Comparison of ENCODE assay signal across 9 mouse cellular contexts in the genomic region with DNA sequence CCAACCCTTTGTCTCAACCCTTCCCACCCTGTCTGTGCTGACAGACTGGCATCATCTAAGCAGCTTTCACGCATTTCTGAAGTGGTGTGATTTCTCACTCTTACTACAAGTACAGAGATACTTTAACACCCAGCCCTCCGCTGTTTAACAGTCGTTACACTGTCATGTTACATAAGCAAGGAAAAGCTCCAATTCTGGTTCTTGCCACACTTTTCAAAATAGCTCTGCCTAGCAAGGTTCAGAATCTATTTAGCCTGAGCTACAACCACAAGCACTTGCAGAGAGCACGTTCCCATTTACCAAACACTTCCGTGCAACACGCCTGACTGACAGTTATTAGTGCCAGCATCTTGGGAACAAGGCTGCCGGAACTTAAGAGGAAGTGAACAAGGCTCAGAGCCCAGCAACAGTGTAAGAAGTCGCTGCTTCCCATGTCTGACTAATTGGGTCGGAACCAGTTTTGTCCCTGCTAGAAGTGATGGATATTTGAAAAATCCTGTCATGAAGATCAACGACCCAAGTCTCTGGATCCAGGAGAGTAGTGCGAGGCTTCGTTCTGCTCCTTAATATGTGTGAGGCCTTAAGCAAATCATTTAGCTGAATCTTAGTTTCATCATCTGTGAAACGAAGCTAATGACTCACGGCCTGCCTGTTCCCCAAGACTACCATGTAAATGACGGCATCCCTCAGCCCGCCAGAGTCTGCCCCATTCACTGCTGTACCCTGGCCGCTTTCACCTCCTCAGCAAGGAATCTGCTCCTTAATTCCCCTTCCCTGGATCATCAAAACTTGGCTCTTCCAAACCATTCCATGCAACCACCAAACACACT. TPM values are rescaled to one million over a fixed set of nuclear protein-coding genes. Genes with fewer than 3 reads are reported as not detected.
DNase-seq lines count a peak whose midpoint lies in the region; ATAC-seq and TF ChIP-seq lines count a peak whose summit lies in the region.
"Had no signal": no experiment of that assay in that cellular context is flagged by ENCODE, and none has a peak within 500 bp of the region (broad histone marks: within the 10 kb centered on the region; RNA-seq: fewer than 3 reads in every experiment).

No protein-coding gene starts in this region.

- WGBS in heart, adult 2 months, result 57% methylated on average over 17 of the region's 17 CpGs
- WGBS in heart, embryonic 10.5 days, result 71% methylated on average over 17 of the region's 17 CpGs
- 69% methylated on average over 17 of the region's 17 CpGs for WGBS in heart, embryonic 12.5 days

- no peaks in the 10 kb centered on the region for H3K27me3 ChIP-seq in heart, adult 2 months (ENCODE audit: control insufficient read depth, insufficient read depth, low read length)
- no peaks in the 10 kb centered on the region for H3K27me3 ChIP-seq in heart, embryonic 10.5 days (ENCODE audit: insufficient read depth, poor library complexity, severe bottlenecking)
- no peaks in the 10 kb centered on the region for H3K27me3 ChIP-seq in heart, embryonic 12.5 days (replicated peaks)
- H3K27me3 ChIP-seq: lung, embryonic 15.5 days had no signal

- no peak overlapping the region for H3K27ac ChIP-seq in heart, adult 2 months
- H3K27ac ChIP-seq in heart, embryonic 10.5 days, result no peak overlapping the region
- no peak overlapping the region for H3K27ac ChIP-seq in heart, embryonic 12.5 days (ENCODE audit: poor library complexity, severe bottlenecking)
- H3K27ac ChIP-seq: lung, embryonic 15.5 days had no signal

- H3K4me1 ChIP-seq in heart, adult 2 months (ENCODE audit: control insufficient read depth, insufficient read depth, low read length), result peaks cover 5% of the 10 kb centered on the region
- peaks cover 39% of the 10 kb centered on the region for H3K4me1 ChIP-seq in heart, embryonic 10.5 days
- H3K4me1 ChIP-seq in heart, embryonic 12.5 days (replicated peaks), result peaks cover 41% of the 10 kb centered on the region

- no peak for TF ChIP-seq POLR2A in heart, adult 2 months (IDR thresholded peaks at IDR 0.05; ENCODE audit: insufficient read depth, low read depth, low read length)
- no peak for TF ChIP-seq POLR2A in brain, embryonic 14.5 days (IDR thresholded peaks at IDR 0.05; ENCODE audit: borderline replicate concordance, extremely low read depth, insufficient read depth, insufficient read length, poor library complexity, severe bottlenecking)

- DNase-seq in heart, adult 2 months, result peak; percentile 29 to 50
- DNase-seq in heart, embryonic 10.5 days (ENCODE audit: low spot score), result no peak
- DNase-seq in brain, embryonic 14.5 days (ENCODE audit: low read depth), result peak; percentile 85
- DNase-seq in left cerebral cortex, postnatal 36 days (ENCODE audit: low spot score in 2 of 2), result peak; percentile 42 to 52
- DNase-seq in adrenal gland, adult 2 months, result no peak
- DNase-seq in gastrocnemius, postnatal 25 days, result no peak

- H3K4me2 ChIP-seq in heart, embryonic 12.5 days, result peak overlapping the region; percentile 12
- H3K4me2 ChIP-seq: lung, embryonic 15.5 days had no signal

- TF ChIP-seq EP300 in heart, adult 2 months (IDR thresholded peaks at IDR 0.05; ENCODE audit: insufficient read depth, low read depth, low read length), result no peak

- TF ChIP-seq CTCF in heart, adult 2 months (IDR thresholded peaks at IDR 0.05), result no peak
- TF ChIP-seq CTCF in brain, embryonic 14.5 days (IDR thresholded peaks at IDR 0.05; ENCODE audit: borderline replicate concordance, extremely low read depth, insufficient read depth, insufficient read length), result no peak

- intact Hi-C loops in heart, adult 2 months (cut with DNase I), result loop anchor here (5.0 to 10.0 kb wide), 6 partner anchors 98 to 722 kb away; partner anchors contain the start of genes Fam135a and Sdhaf4
- intact Hi-C loops in left cerebral cortex, postnatal 36 days (cut with DNase I), result loop anchor here (5.0 to 10.0 kb wide), 2 partner anchors 115 to 123 kb away; no protein-coding TSS in a partner anchor

- no peak for ATAC-seq in heart, embryonic 12.5 days (ENCODE audit: insufficient number of reproducible peaks, low FRiP score)
- peak; percentile 59 for ATAC-seq in monocyte, adult 5-6 weeks (replicated peaks; ENCODE audit: insufficient number of reproducible peaks, low FRiP score, low TSS enrichment, poor library complexity, severe bottlenecking)

- no peaks in the 10 kb centered on the region; the same call in 1 of the 2 replicates for H3K79me2 ChIP-seq in heart, adult 2 months (replicated peaks; ENCODE audit: control insufficient read depth, insufficient read depth, low read length)

- peak overlapping the region; percentile 31; the same call in 1 of the 2 replicates for H3K9ac ChIP-seq in heart, adult 2 months (ENCODE audit: low read depth, low read length)
- no peak overlapping the region for H3K9ac ChIP-seq in heart, embryonic 12.5 days
- H3K9ac ChIP-seq: lung, embryonic 15.5 days had no signal

- no peak overlapping the region for H3K4me3 ChIP-seq in heart, adult 2 months
- H3K4me3 ChIP-seq in heart, embryonic 10.5 days, result no peak overlapping the region
- H3K4me3 ChIP-seq in heart, embryonic 12.5 days, result no peak overlapping the region
- H3K4me3 ChIP-seq: lung, embryonic 15.5 days had no signal

- no peaks in the 10 kb centered on the region for H3K9me3 ChIP-seq in heart, embryonic 10.5 days
- no peaks in the 10 kb centered on the region for H3K9me3 ChIP-seq in heart, embryonic 12.5 days (replicated peaks)
- H3K9me3 ChIP-seq: lung, embryonic 15.5 days had no signal

- H3K36me3 ChIP-seq in heart, adult 2 months (ENCODE audit: control insufficient read depth, insufficient read depth, low read length), result peaks cover 4% of the 10 kb centered on the region; the same call in 1 of the 2 replicates
- H3K36me3 ChIP-seq in heart, embryonic 10.5 days, result peaks cover 5% of the 10 kb centered on the region; the same call in 1 of the 2 replicates
- H3K36me3 ChIP-seq in heart, embryonic 12.5 days, result peaks cover 4% of the 10 kb centered on the region; the same call in 1 of the 2 replicates
- H3K36me3 ChIP-seq: lung, embryonic 15.5 days had no signal

RNA-seq across cellular contexts. Expression of gene Ogfrl1, which starts 17.4 kb away (rescaled TPM):
- 10 to 100 TPM; 13.1 to 20.0 TPM for total RNA-seq in heart, adult 2 months (2021)
- polyA plus RNA-seq in heart, adult 2 months (2012; rRNA removed), result 7.2 and 12.0 TPM in 2 replicates
- 5.8 and 8.7 TPM in 2 replicates for polyA plus RNA-seq in heart, embryonic 10.5 days (2016; fragmentation: Nextera tagmentation; extraction: Ambion mirVana)
- polyA plus RNA-seq in brain, embryonic 14.5 days (2012; rRNA removed), result 13.8 and 14.9 TPM in 2 replicates
- 14.8 TPM in 2 replicates for polyA plus RNA-seq in heart, embryonic 12.5 days (2016; fragmentation: Nextera tagmentation; extraction: Ambion mirVana)
- total RNA-seq in left cerebral cortex, postnatal 36 days (2021), result 10 to 100 TPM; 82.6 to 86.6 TPM
- total RNA-seq in monocyte, adult 5-6 weeks (2017), result 37.1 to 61.9 TPM (median 56.3 TPM) in 3 replicates
- total RNA-seq in adrenal gland, adult 2 months (2021), result 1 to 10 TPM; 7.8 to 9.5 TPM
- polyA plus RNA-seq in adrenal gland, adult 2 months (2012; rRNA removed), result 5.1 and 5.8 TPM in 2 replicates
- total RNA-seq in gastrocnemius, postnatal 25 days (2021), result 1 to 10 TPM; 4.1 to 4.6 TPM

Comparison
In these comparisons a context has a peak if more than half of its experiments do, and no peak if none do; other contexts are left out.
1. DNase-seq: peak in heart, adult 2 months (2 of 2), brain, embryonic 14.5 days (single experiment) and left cerebral cortex, postnatal 36 days (2 of 2); none in heart, embryonic 10.5 days (single experiment), adrenal gland, adult 2 months (single experiment) and gastrocnemius, postnatal 25 days (single experiment).